Mouse (Mus musculus): ENCODE data around the gene Ankrd23. TPM values are rescaled to one million over a fixed set of nuclear protein-coding genes. Genes with fewer than 3 reads are reported as not detected.

Ankrd23 gene
- polyA plus RNA-seq, 1 experiment from 2014 or later, result 2.0 TPM

DNA sequence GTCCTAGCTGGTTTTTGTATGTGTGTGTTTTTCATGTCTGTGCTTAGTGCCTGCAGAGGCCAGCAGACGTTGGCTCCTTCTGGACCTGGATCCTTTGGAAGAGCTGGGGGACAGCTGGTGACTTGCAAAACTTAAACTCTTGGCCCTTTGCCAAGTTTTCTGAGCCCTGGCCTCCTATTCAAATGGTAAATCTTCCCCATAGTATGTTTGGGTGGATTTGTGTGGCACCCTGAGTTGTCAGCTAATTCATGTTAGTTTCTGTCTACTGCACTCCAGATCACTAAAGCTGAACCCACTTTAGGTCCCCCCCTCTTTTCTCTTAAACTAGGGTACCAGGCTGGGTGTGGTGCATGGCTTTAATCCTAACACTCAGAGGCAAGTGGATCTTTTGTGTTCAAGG is 8.3 kb downstream of the Ankrd23 start:
- Histone ChIP-seq H3K27me3 (ENCODE audit: insufficient read depth, low read length) (no peaks in the 10 kb centered on the region), H3K9me3 (ENCODE audit: low read length) (no peaks in the 10 kb centered on the region), H3K27ac (ENCODE audit: low read depth) (no peak overlapping the region), H3K9ac (replicated peaks) (no peak overlapping the region), H3K4me2 (ENCODE audit: low read depth, low read length) (no peak overlapping the region), H3K36me3 (replicated peaks; ENCODE audit: insufficient read depth, low read length) (peaks cover 17% of the 10 kb centered on the region), H3K4me1 (ENCODE audit: insufficient read depth) (peaks cover 7% of the 10 kb centered on the region), H3K4me3 (ENCODE audit: low read depth, low read length) (no peak overlapping the region)
- DNase-seq (no peak), ATAC-seq (no peak)
- TF ChIP-seq CTCF (IDR thresholded peaks at IDR 0.05; ENCODE audit: low read depth) (no peak), EP300 (IDR thresholded peaks at IDR 0.05; ENCODE audit: low read depth) (no peak)
- WGBS (ENCODE audit: insufficient replicate concordance), result 23% methylated on average over 1 of the region's 1 CpGs

GRCm38 (mm10) chr1:36526903-36527302 is 9.8 kb downstream of the Ankrd23 start:
- H3K4me1 ChIP-seq (ENCODE audit: insufficient read depth), result peaks cover 7% of the 10 kb centered on the region
- H3K27me3 ChIP-seq (ENCODE audit: insufficient read depth, low read length), result no peaks in the 10 kb centered on the region
- DNase-seq, result peak; percentile 42
- WGBS (ENCODE audit: insufficient replicate concordance), result 67% methylated on average over 10 of the region's 10 CpGs
- H3K4me2 ChIP-seq (ENCODE audit: low read depth, low read length), result no peak overlapping the region
- H3K9me3 ChIP-seq (ENCODE audit: low read length), result no peaks in the 10 kb centered on the region
- H3K9ac ChIP-seq (replicated peaks), result no peak overlapping the region
- ATAC-seq, result peak; percentile 82
- no peak overlapping the region for H3K4me3 ChIP-seq (ENCODE audit: low read depth, low read length)
- TF ChIP-seq EP300 (IDR thresholded peaks at IDR 0.05; ENCODE audit: low read depth) (no peak), CTCF (IDR thresholded peaks at IDR 0.05; ENCODE audit: low read depth) (no peak)
- H3K27ac ChIP-seq (ENCODE audit: low read depth), result peak overlapping the region; percentile 50
- H3K36me3 ChIP-seq (replicated peaks; ENCODE audit: insufficient read depth, low read length), result peaks cover 24% of the 10 kb centered on the region

- H3K4me2 ChIP-seq (ENCODE audit: low read depth, low read length), result no peak overlapping the region
- H3K27ac ChIP-seq (ENCODE audit: low read depth), result peak overlapping the region; percentile 57; the same call in 1 of the 2 replicates
- WGBS (ENCODE audit: insufficient replicate concordance), result 68% methylated on average over 12 of the region's 12 CpGs
- no peak overlapping the region for H3K9ac ChIP-seq (replicated peaks)
- H3K9me3 ChIP-seq (ENCODE audit: low read length), result no peaks in the 10 kb centered on the region
- H3K36me3 ChIP-seq (replicated peaks; ENCODE audit: insufficient read depth, low read length), result peaks cover 35% of the 10 kb centered on the region
- ATAC-seq (peak; percentile 66), DNase-seq (peak; percentile 48)
- peaks cover 7% of the 10 kb centered on the region for H3K4me1 ChIP-seq (ENCODE audit: insufficient read depth)
- no peak overlapping the region for H3K4me3 ChIP-seq (ENCODE audit: low read depth, low read length)
- H3K27me3 ChIP-seq (ENCODE audit: insufficient read depth, low read length), result no peaks in the 10 kb centered on the region
- TF ChIP-seq EP300 (IDR thresholded peaks at IDR 0.05; ENCODE audit: low read depth) (no peak), CTCF (IDR thresholded peaks at IDR 0.05; ENCODE audit: low read depth) (no peak)
Measured at GRCm38 (mm10) chr1:36525774-36526173, 10.9 kb downstream of the Ankrd23 start.

GRCm38 (mm10) chr1:36524058-36524457 is 12.6 kb downstream of the Ankrd23 start:
- 81% methylated on average over 5 of the region's 5 CpGs for WGBS (ENCODE audit: insufficient replicate concordance)
- Histone ChIP-seq H3K4me3 (ENCODE audit: low read depth, low read length) (no peak overlapping the region), H3K4me2 (ENCODE audit: low read depth, low read length) (no peak overlapping the region), H3K9ac (replicated peaks) (no peak overlapping the region), H3K36me3 (replicated peaks; ENCODE audit: insufficient read depth, low read length) (peaks cover 45% of the 10 kb centered on the region), H3K4me1 (ENCODE audit: insufficient read depth) (peaks cover 7% of the 10 kb centered on the region), H3K9me3 (ENCODE audit: low read length) (no peaks in the 10 kb centered on the region), H3K27ac (ENCODE audit: low read depth) (no peak overlapping the region), H3K27me3 (ENCODE audit: insufficient read depth, low read length) (no peaks in the 10 kb centered on the region)
- DNase-seq (no peak), ATAC-seq (no peak)
- TF ChIP-seq EP300 (IDR thresholded peaks at IDR 0.05; ENCODE audit: low read depth) (no peak), CTCF (IDR thresholded peaks at IDR 0.05; ENCODE audit: low read depth) (no peak)

DNA sequence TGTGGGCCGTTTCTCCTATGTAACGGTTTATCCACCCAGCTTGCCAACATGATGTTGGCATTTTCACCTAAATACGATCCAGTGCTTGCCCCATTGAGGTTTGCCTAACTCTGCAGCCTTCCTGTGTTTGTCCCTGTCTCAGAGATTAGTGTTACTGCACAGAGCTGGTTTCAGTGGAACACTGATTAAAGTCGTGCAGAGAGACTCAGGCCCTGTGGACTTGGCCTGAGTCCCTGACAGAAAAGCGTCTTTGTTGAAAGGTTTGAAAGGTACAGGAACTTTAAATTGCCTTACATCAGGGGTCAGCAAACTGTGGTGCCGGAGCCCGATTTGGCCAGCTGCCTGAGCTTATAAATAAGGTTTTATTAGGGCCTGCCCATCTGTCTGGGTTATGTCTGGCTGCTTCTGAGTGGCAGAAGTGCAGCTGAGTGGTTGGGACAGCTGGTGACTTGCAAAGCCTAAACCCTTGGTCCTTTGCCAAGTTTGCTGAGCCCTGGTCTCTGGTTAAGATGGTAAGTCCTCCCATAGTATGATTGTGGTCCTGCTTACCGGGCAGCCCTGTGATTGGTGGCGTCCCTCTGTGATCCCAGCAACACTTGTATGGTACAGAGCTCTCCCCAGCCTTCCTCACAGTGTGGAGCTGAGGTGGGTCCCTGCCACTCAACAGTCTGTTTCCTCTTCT is 13.2 kb downstream of the Ankrd23 start:
- ATAC-seq (no peak), DNase-seq (no peak)
- peaks cover 47% of the 10 kb centered on the region for H3K36me3 ChIP-seq (replicated peaks; ENCODE audit: insufficient read depth, low read length)
- 72% methylated on average over 9 of the region's 9 CpGs for WGBS (ENCODE audit: insufficient replicate concordance)
- no peaks in the 10 kb centered on the region for H3K27me3 ChIP-seq (ENCODE audit: insufficient read depth, low read length)
- no peak overlapping the region for H3K27ac ChIP-seq (ENCODE audit: low read depth)
- no peak overlapping the region for H3K9ac ChIP-seq (replicated peaks)
- no peak overlapping the region for H3K4me3 ChIP-seq (ENCODE audit: low read depth, low read length)
- no peaks in the 10 kb centered on the region for H3K9me3 ChIP-seq (ENCODE audit: low read length)
- H3K4me2 ChIP-seq (ENCODE audit: low read depth, low read length), result no peak overlapping the region
- H3K4me1 ChIP-seq (ENCODE audit: insufficient read depth), result peaks cover 7% of the 10 kb centered on the region
- TF ChIP-seq CTCF (IDR thresholded peaks at IDR 0.05; ENCODE audit: low read depth) (no peak), EP300 (IDR thresholded peaks at IDR 0.05; ENCODE audit: low read depth) (no peak)

DNA sequence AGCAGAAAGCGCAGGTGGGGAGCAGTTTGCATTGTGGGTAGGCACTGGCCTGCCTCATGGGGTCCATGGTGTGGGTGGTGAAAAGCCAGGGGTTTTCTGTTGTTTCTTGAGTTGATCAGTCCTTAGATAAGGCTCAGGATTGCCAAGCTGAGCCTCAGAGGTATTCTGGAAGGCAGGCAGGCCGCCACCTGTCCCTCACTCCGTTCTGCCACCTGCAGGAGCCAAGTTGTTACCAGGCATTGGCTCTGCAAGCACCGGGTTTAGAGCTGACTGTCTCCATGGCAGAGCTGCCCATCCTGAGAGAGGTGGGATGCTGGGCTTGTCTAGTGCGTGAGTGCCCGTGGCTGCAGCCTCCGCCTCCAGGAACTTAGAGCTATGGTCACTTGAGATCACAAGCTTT is 14.5 kb downstream of the Ankrd23 start:
- H3K4me2 ChIP-seq (ENCODE audit: low read depth, low read length), result no peak overlapping the region
- H3K27ac ChIP-seq (ENCODE audit: low read depth), result no peak overlapping the region
- TF ChIP-seq CTCF (IDR thresholded peaks at IDR 0.05; ENCODE audit: low read depth) (no peak), EP300 (IDR thresholded peaks at IDR 0.05; ENCODE audit: low read depth) (no peak)
- no peaks in the 10 kb centered on the region for H3K27me3 ChIP-seq (ENCODE audit: insufficient read depth, low read length)
- 90% methylated on average over 7 of the region's 7 CpGs for WGBS (ENCODE audit: insufficient replicate concordance)
- ATAC-seq, result no peak
- H3K4me3 ChIP-seq (ENCODE audit: low read depth, low read length), result no peak overlapping the region
- no peak overlapping the region for H3K9ac ChIP-seq (replicated peaks)
- H3K4me1 ChIP-seq (ENCODE audit: insufficient read depth), result peaks cover 3% of the 10 kb centered on the region
- peaks cover 47% of the 10 kb centered on the region for H3K36me3 ChIP-seq (replicated peaks; ENCODE audit: insufficient read depth, low read length)
- H3K9me3 ChIP-seq (ENCODE audit: low read length), result no peaks in the 10 kb centered on the region
- no peak for DNase-seq

Data from liver, postnatal 0 days (tissue).